18 mouse cellular contexts compared by ENCODE assay signal in genomic region chr6:117871034-117871433, GRCm38 (mm10).
"Had no signal": no experiment of that assay in that cellular context is flagged by ENCODE, and none has a peak within 500 bp of the region (broad histone marks: within the 10 kb centered on the region; RNA-seq: fewer than 3 reads in every experiment).

No protein-coding gene starts in this region.

- H3K4me1 ChIP-seq: limb, embryonic 13.5 days; midbrain, embryonic 10.5 days; neural tube, embryonic 12.5 days had no signal

- H3K4me3 ChIP-seq: limb, embryonic 13.5 days; midbrain, embryonic 10.5 days; myocyte; neural tube, embryonic 12.5 days had no signal

- H3K36me3 ChIP-seq: neural tube, embryonic 12.5 days had no signal

- H3K4me2 ChIP-seq: limb, embryonic 13.5 days; lung, embryonic 14.5 days; neural tube, embryonic 12.5 days had no signal

- H3K9me3 ChIP-seq: limb, embryonic 13.5 days; midbrain, embryonic 10.5 days; neural tube, embryonic 12.5 days had no signal

- H3K27me3 ChIP-seq: limb, embryonic 13.5 days; neural tube, embryonic 12.5 days had no signal

- ATAC-seq: intestine, postnatal 0 days had no signal

- DNase-seq: kidney, adult 8-10 months; kidney, postnatal 36 days; left cerebral cortex, postnatal 4 days; lung, embryonic 14.5 days; lung, postnatal 10 days; lung, postnatal 4 days; midbrain, embryonic 14.5 days; retina, postnatal 1 day; right cerebral cortex, postnatal 25 days; thymus, adult 2 months; thymus, postnatal 25 days had no signal

- H3K9ac ChIP-seq: limb, embryonic 13.5 days; liver, embryonic 14.5 days; lung, embryonic 14.5 days; neural tube, embryonic 12.5 days had no signal

- H3K27ac ChIP-seq: kidney, postnatal 0 days; limb, embryonic 13.5 days; liver, embryonic 14.5 days; midbrain, embryonic 10.5 days; neural tube, embryonic 12.5 days had no signal
